Mouse (Mus musculus) MEL (cell line): Measurements from ENCODE around the gene 4921507P07Rik. TPM values are rescaled to one million over a fixed set of nuclear protein-coding genes. Genes with fewer than 3 reads are reported as not detected.
"Not testable (repeated sequence)": the region's sequence is repeated elsewhere in the genome, so short reads cannot be mapped to it uniquely, and the experiment has no call there.

Experiments
- DNase-seq: peaks from one replicate; pipeline ENCODE4 v3.0.0; 2011; ENCODE audit warnings: low read depth, low spot score
- H3K27ac ChIP-seq: 2 replicates; pipeline ENCODE4 v1.5.1; 2012; ENCODE audit warnings: low read depth, mild to moderate bottlenecking, control low read depth, low read length, moderate library complexity; ENCODE audit not compliant: control insufficient read depth
- H3K27me3 ChIP-seq, 2 experiments: fragments of 150-350 bp in 1 of 2; sonication (generic) in 1 of 2; 2 replicates each; pipeline ENCODE4 v1.6.1; 2012; ENCODE audit warnings: low read length in 2 of 2, mild to moderate bottlenecking in 2 of 2, improper control_type of control experiment in 1 of 2, moderate library complexity in 1 of 2; ENCODE audit not compliant: insufficient read depth in 2 of 2, control insufficient read depth in 1 of 2
- H3K36me3 ChIP-seq, 2 experiments: 2 replicates each; pipeline ENCODE4 v1.6.1; 2012 to 2014; ENCODE audit warnings: low read length in 2 of 2, improper control_type of control experiment in 1 of 2, inconsistent platforms in 1 of 2, mild to moderate bottlenecking in 1 of 2; ENCODE audit not compliant: insufficient read depth in 2 of 2, control insufficient read depth in 1 of 2
- H3K4me1 ChIP-seq, 2 experiments: fragments of 150-350 bp in 1 of 2; sonication (generic) in 1 of 2; 2 replicates each; pipeline ENCODE4 v1.6.1; 2012; ENCODE audit warnings: low read length in 2 of 2, improper control_type of control experiment in 1 of 2, mild to moderate bottlenecking in 1 of 2; ENCODE audit not compliant: insufficient read depth in 2 of 2, control insufficient read depth in 1 of 2
- H3K4me3 ChIP-seq, 2 experiments: fragments of 150-350 bp in 1 of 2; sonication (generic) in 1 of 2; 2 replicates each; pipeline ENCODE4 v1.5.1; 2012; ENCODE audit warnings: low read depth in 2 of 2, low read length in 2 of 2, mild to moderate bottlenecking in 2 of 2, moderate library complexity in 2 of 2, control low read depth in 1 of 2, improper control_type of control experiment in 1 of 2; ENCODE audit not compliant: control insufficient read depth in 1 of 2, insufficient read depth in 1 of 2
- H3K79me2 ChIP-seq: 2 replicates; pipeline ENCODE4 v1.6.1; 2012; ENCODE audit warnings: mild to moderate bottlenecking, low read length, moderate library complexity; ENCODE audit not compliant: control insufficient read depth, poor library complexity, insufficient read depth
- H3K9ac ChIP-seq: 2 replicates; pipeline ENCODE4 v1.6.1; 2012; ENCODE audit warnings: low read depth, mild to moderate bottlenecking, control low read depth, low read length, moderate library complexity; ENCODE audit not compliant: control insufficient read depth, poor library complexity, severe bottlenecking
- H3K9me3 ChIP-seq: fragments of 150-350 bp; sonication (generic); replicated peaks from 2 replicates; pipeline ENCODE4 v1.6.1; 2012; ENCODE audit warnings: mild to moderate bottlenecking, low read length, improper control_type of control experiment, moderate library complexity; ENCODE audit not compliant: insufficient read depth
- BHLHE40 ChIP-seq: IDR thresholded peaks from 2 replicates; pipeline ENCODE4 v1.6.1; 2012; ENCODE audit warnings: low read depth, mild to moderate bottlenecking, inconsistent platforms, low read length, improper control_type of control experiment, borderline replicate concordance
- CTCF ChIP-seq, 3 experiments: IDR thresholded peaks in 2 of 3; conservative IDR thresholded peaks in 1 of 3; 2 replicates each; pipeline ENCODE4 v1.5.1; 2011 to 2012; ENCODE audit warnings: low read length in 3 of 3, low read depth in 2 of 3, mild to moderate bottlenecking in 2 of 3, improper control_type of control experiment in 1 of 3, inconsistent platforms in 1 of 3, mixed read lengths in 1 of 3, moderate library complexity in 1 of 3; ENCODE audit not compliant: control insufficient read depth in 1 of 3, insufficient read depth in 1 of 3, poor library complexity in 1 of 3, severe bottlenecking in 1 of 3
- E2F4 ChIP-seq: IDR thresholded peaks from 2 replicates; pipeline ENCODE4 v1.6.1; 2011; ENCODE audit warnings: low read depth, low read length, improper control_type of control experiment, borderline replicate concordance
- ETS1 ChIP-seq: IDR thresholded peaks from 2 replicates; pipeline ENCODE4 v1.6.1; 2012; ENCODE audit warnings: low read depth, mild to moderate bottlenecking, inconsistent platforms, low read length, improper control_type of control experiment, moderate library complexity
- GABPA ChIP-seq: IDR thresholded peaks from 2 replicates; pipeline ENCODE4 v1.6.1; 2012; ENCODE audit warnings: low read depth, mild to moderate bottlenecking, inconsistent platforms, low read length, improper control_type of control experiment, moderate library complexity
- HCFC1 ChIP-seq: IDR thresholded peaks from 2 replicates; pipeline ENCODE4 v1.6.1; 2012; ENCODE audit warnings: low read depth, mild to moderate bottlenecking, inconsistent platforms, low read length, improper control_type of control experiment, moderate library complexity
- KAT2A ChIP-seq: conservative IDR thresholded peaks from 2 replicates; pipeline ENCODE4 v1.6.1; 2012; ENCODE audit warnings: low read depth, low read length, improper control_type of control experiment, inconsistent platforms
- MAX ChIP-seq: IDR thresholded peaks from 2 replicates; pipeline ENCODE4 v1.6.1; 2011; ENCODE audit warnings: low read length, improper control_type of control experiment
- MEF2A ChIP-seq: IDR thresholded peaks from 2 replicates; pipeline ENCODE4 v1.6.1; 2014; ENCODE audit warnings: low read depth, mild to moderate bottlenecking, inconsistent platforms, low read length, improper control_type of control experiment; ENCODE audit not compliant: poor library complexity, insufficient replicate concordance, severe bottlenecking; ENCODE audit errors: extremely low read depth
- POLR2A ChIP-seq, 2 experiments: IDR thresholded peaks; 2 replicates each; pipeline ENCODE4 v1.6.1; 2011 to 2012; ENCODE audit warnings: low read length in 2 of 2, mild to moderate bottlenecking in 2 of 2, control low read depth in 1 of 2, improper control_type of control experiment in 1 of 2, low read depth in 1 of 2, moderate library complexity in 1 of 2; ENCODE audit not compliant: control insufficient read depth in 1 of 2, insufficient read depth in 1 of 2, poor library complexity in 1 of 2
- POLR2AphosphoS2 ChIP-seq: IDR thresholded peaks from 2 replicates; pipeline ENCODE4 v1.6.1; 2011; ENCODE audit warnings: low read length, improper control_type of control experiment
- POLR2AphosphoS5 ChIP-seq: IDR thresholded peaks from 2 replicates; pipeline ENCODE4 v1.6.1; 2012; ENCODE audit warnings: low read depth, borderline replicate concordance, mild to moderate bottlenecking, inconsistent platforms, low read length, moderate library complexity, mixed read lengths
- RAD21 ChIP-seq: IDR thresholded peaks from 2 replicates; pipeline ENCODE4 v1.6.1; 2011; ENCODE audit warnings: mild to moderate bottlenecking, low read depth, low read length, improper control_type of control experiment
- SMC3 ChIP-seq: IDR thresholded peaks from 2 replicates; pipeline ENCODE4 v1.6.1; 2011; ENCODE audit warnings: low read depth, low read length, improper control_type of control experiment
- TAL1 ChIP-seq: IDR thresholded peaks from 2 replicates; pipeline ENCODE4 v1.6.1; 2012; ENCODE audit warnings: mild to moderate bottlenecking, inconsistent platforms, low read length, moderate library complexity, mixed read lengths
- UBTF ChIP-seq: IDR thresholded peaks from 2 replicates; pipeline ENCODE4 v1.6.1; 2012; ENCODE audit warnings: low read depth, mild to moderate bottlenecking, inconsistent platforms, low read length, improper control_type of control experiment, moderate library complexity, borderline replicate concordance; ENCODE audit not compliant: insufficient read depth
- USF2 ChIP-seq, 2 experiments: IDR thresholded peaks; 2 replicates each; pipeline ENCODE4 v1.6.1; 2011 to 2012; ENCODE audit warnings: improper control_type of control experiment in 2 of 2, low read length in 2 of 2, borderline replicate concordance in 1 of 2, inconsistent platforms in 1 of 2, low read depth in 1 of 2, mild to moderate bottlenecking in 1 of 2; ENCODE audit not compliant: insufficient read depth in 1 of 2
- ZC3H11A ChIP-seq: IDR thresholded peaks from 2 replicates; pipeline ENCODE4 v1.6.1; 2012; ENCODE audit warnings: low read depth, mild to moderate bottlenecking, inconsistent platforms, low read length, improper control_type of control experiment
- polyA plus RNA-seq, 2 experiments: library from polyadenylated mRNA; stranded (reverse) in 1 of 2; unstranded in 1 of 2; fragments of >175 nt in 1 of 2; fragments of >200 nt in 1 of 2; gene quantifications; 2 replicates each; pipeline versions ENCODE4 v1.2.1 to v1.2.4; 2012; ENCODE audit warnings: low replicate concordance in 2 of 2, low read depth in 1 of 2; ENCODE audit not compliant: insufficient read length in 2 of 2, insufficient read depth in 1 of 2, missing spikeins in 1 of 2
- total RNA-seq: library from RNA; depleted of rRNA; stranded (reverse); fragments of 300-350 nt; gene quantifications from 2 replicates; pipeline ENCODE4 v1.2.3, GENCODE M21; 2012

The 4921507P07Rik gene
- total and polyA plus RNA-seq, 3 experiments = 0.89 to 1.5 TPM; not detected in 1

- H3K27ac ChIP-seq, H3K36me3 ChIP-seq, H3K9ac ChIP-seq, DNase-seq, H3K4me1 ChIP-seq, H3K4me3 ChIP-seq, H3K27me3 ChIP-seq, H3K79me2 ChIP-seq, H3K9me3 ChIP-seq: not testable (repeated sequence)
- TF ChIP-seq CTCF (IDR thresholded peaks at IDR 0.05 in 2 of 3, conservative IDR thresholded peaks at IDR 0.05 in 1 of 3; ENCODE audit: control insufficient read depth in 1 of 3, insufficient read depth in 1 of 3, low read depth in 2 of 3, low read length in 3 of 3, poor library complexity in 1 of 3, severe bottlenecking in 1 of 3) = peak in 1 of 3 experiments; percentile 5; a peak in 1 of 6 replicates
These were observed 21.8 kb upstream of the 4921507P07Rik start for GRCm38 (mm10) chr6:50618273-50618672.

- TF ChIP-seq POLR2AphosphoS5 = no peak
- peak; percentile 71 to 86 (median 82) for TF ChIP-seq CTCF (IDR thresholded peaks at IDR 0.05 in 2 of 3, conservative IDR thresholded peaks at IDR 0.05 in 1 of 3; ENCODE audit: control insufficient read depth in 1 of 3, insufficient read depth in 1 of 3, low read depth in 2 of 3, low read length in 3 of 3, poor library complexity in 1 of 3, severe bottlenecking in 1 of 3)
- TF ChIP-seq SMC3 = peak; percentile 13; the same call in 1 of the 2 replicates
- peaks cover 0 to 3% of the 10 kb centered on the region in 2 experiments; a peak in 2 of 4 replicates for H3K36me3 ChIP-seq
- H3K9me3 ChIP-seq = no peaks in the 10 kb centered on the region
- peaks cover 0 to 2% of the 10 kb centered on the region in 2 experiments; a peak in 1 of 4 replicates for H3K4me1 ChIP-seq
- peak; percentile 79 for DNase-seq
- no peak overlapping the region for H3K9ac ChIP-seq
- no peak overlapping the region for H3K4me3 ChIP-seq
- no peaks in the 10 kb centered on the region for H3K27me3 ChIP-seq
- no peak overlapping the region for H3K27ac ChIP-seq
- H3K79me2 ChIP-seq = no peaks in the 10 kb centered on the region
These were observed 5.2 kb upstream of the 4921507P07Rik start for GRCm38 (mm10) chr6:50601620-50602019.

- no peak overlapping the region for H3K27ac ChIP-seq
These were observed 2.1 kb upstream of the 4921507P07Rik start for GRCm38 (mm10) chr6:50598560-50598959.

More at GRCm38 (mm10) chr6:50598560-50598959, 2.1 kb upstream of the 4921507P07Rik start:
- no peaks in the 10 kb centered on the region for H3K9me3 ChIP-seq
- peaks cover 0 to 2% of the 10 kb centered on the region in 2 experiments; a peak in 1 of 4 replicates for H3K4me1 ChIP-seq
- H3K9ac ChIP-seq = no peak overlapping the region
- H3K79me2 ChIP-seq = no peaks in the 10 kb centered on the region
- TF ChIP-seq POLR2AphosphoS2 = no peak
- no peak for TF ChIP-seq BHLHE40
- no peak for TF ChIP-seq RAD21
- no peak for TF ChIP-seq E2F4
- no peak for TF ChIP-seq SMC3
- TF ChIP-seq POLR2A (IDR thresholded peaks at IDR 0.05; ENCODE audit: control insufficient read depth in 1 of 2, insufficient read depth in 1 of 2, low read depth in 1 of 2, low read length in 2 of 2, poor library complexity in 1 of 2) = no peak
- no peak for TF ChIP-seq ETS1
- no peak for TF ChIP-seq USF2 (IDR thresholded peaks at IDR 0.05; ENCODE audit: borderline replicate concordance in 1 of 2, insufficient read depth in 1 of 2, low read depth in 1 of 2, low read length in 2 of 2)
- no peak for TF ChIP-seq TAL1
- no peak for TF ChIP-seq UBTF
- no peak for TF ChIP-seq POLR2AphosphoS5
- TF ChIP-seq MAX = no peak
- no peak for TF ChIP-seq KAT2A
- no peak for TF ChIP-seq HCFC1
- no peak for TF ChIP-seq MEF2A
- TF ChIP-seq GABPA = no peak
- TF ChIP-seq ZC3H11A = no peak
- no peak for DNase-seq
- H3K4me3 ChIP-seq = no peak overlapping the region
- H3K36me3 ChIP-seq = peaks cover 0 to 7% of the 10 kb centered on the region in 2 experiments; a peak in 2 of 4 replicates
- no peaks in the 10 kb centered on the region for H3K27me3 ChIP-seq
